Mouse (Mus musculus): ENCODE measurements around the gene Smim15. TPM values are rescaled to one million over a fixed set of nuclear protein-coding genes. Genes with fewer than 3 reads are reported as not detected.
A peak's percentile ranks its signal among the peaks of the same experiment; 100 is the strongest.

Smim15 gene
- 26.8 and 32.2 TPM in 2 replicates for polyA plus RNA-seq (2014; fragmentation: Nextera tagmentation; extraction: Ambion mirVana)

DNA sequence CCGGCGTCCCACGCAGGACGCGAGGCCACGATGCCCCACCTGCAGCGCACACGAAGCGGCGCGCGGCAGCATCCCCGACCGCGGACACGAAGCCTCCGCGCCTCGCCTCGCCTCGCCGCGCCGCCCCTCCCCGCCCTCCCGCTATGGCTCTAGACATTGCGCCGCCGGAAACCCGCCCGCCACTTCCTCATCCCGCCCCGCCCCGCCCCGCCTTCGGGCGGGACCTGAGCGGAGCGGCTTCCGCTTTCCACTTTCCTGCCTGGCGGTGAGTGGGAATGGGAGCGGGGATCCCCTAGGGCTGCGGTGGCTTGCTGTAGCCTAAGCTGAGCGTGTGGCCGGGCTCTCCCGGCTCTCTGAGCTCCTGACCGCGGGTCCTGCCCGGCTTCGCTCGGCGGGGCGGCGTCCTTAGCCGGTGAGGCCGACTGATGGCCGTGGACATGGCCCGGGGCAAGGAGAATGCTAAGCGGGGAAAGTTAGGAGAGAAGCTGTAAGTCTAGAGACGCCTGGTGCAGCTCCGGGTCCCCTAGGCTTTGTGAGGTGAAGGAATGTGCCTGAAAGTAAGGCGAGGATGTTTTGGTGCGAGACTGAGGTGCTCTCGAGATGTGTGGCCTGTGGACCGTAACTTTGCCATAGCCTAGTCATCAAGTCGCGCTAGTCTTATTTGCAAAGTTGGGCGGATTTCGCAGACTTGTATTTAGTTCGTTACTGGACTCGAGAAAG lies at the start of gene Smim15:
Smim15 (plus strand) TSS at position 225 of the 720 bp plus-strand sequence.
- H3K4me3 ChIP-seq (ENCODE audit: control insufficient read depth in 1 of 2, insufficient read depth in 1 of 2, low read depth in 1 of 2, low read length in 2 of 2) = peak within 1 kb of the TSS; percentile 70 to 93
- peaks cover 30% of the 10 kb centered on the region for H3K36me3 ChIP-seq (ENCODE audit: control insufficient read depth, insufficient read depth, low read length)
- under 1% methylated on average over 70 of the region's 71 CpGs for WGBS
- peak within 1 kb of the TSS; percentile 90 to 94 for H3K27ac ChIP-seq (replicated peaks in 1 of 2; ENCODE audit: control insufficient read depth in 1 of 2, insufficient read depth in 1 of 2, low read depth in 2 of 2, low read length in 2 of 2)
- peaks cover 5 to 17% of the 10 kb centered on the region in 2 experiments; a peak in 3 of 4 replicates for H3K4me1 ChIP-seq (ENCODE audit: control insufficient read depth in 2 of 2, insufficient read depth in 2 of 2, low read length in 2 of 2)
- peak; percentile 94 for ATAC-seq (ENCODE audit: insufficient number of reproducible peaks, insufficient read depth, low FRiP score, low read depth)
- H3K4me2 ChIP-seq (ENCODE audit: low read length) = peak within 1 kb of the TSS; percentile 89
- no peaks in the 10 kb centered on the region for H3K27me3 ChIP-seq (ENCODE audit: control insufficient read depth, insufficient read depth, low read length)
- H3K9ac ChIP-seq (ENCODE audit: low read length) = peak within 1 kb of the TSS; percentile 88
- no peaks in the 10 kb centered on the region for H3K9me3 ChIP-seq (ENCODE audit: control insufficient read depth, low read length)

DNA sequence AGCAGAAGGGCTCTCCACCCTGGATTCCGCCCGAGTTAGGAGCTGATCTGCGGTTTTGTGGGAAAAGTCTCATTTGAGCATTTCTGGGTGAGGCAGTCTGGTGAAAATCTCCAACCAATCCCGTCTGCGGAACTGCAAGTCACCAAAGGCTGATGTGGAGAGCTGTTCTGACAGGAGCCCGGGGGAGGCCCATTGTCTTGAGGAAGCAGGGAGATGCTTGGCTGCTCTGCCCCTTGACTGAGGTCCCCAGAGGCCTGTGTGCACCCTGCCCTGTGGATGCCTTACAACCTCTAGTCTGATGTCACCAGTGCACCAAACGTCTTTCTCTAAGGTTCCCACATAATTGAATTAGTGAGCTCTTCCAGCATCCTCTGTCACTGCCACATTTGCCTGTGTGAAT lies 49.0 kb upstream of the Smim15 start:
- no peak overlapping the region for H3K4me2 ChIP-seq (ENCODE audit: low read length)
- H3K4me3 ChIP-seq (ENCODE audit: control insufficient read depth in 1 of 2, insufficient read depth in 1 of 2, low read depth in 1 of 2, low read length in 2 of 2) = no peak overlapping the region
- H3K4me1 ChIP-seq (ENCODE audit: control insufficient read depth in 2 of 2, insufficient read depth in 2 of 2, low read length in 2 of 2) = no peaks in the 10 kb centered on the region
- no peak for ATAC-seq (ENCODE audit: insufficient number of reproducible peaks, insufficient read depth, low FRiP score, low read depth)
- 75% methylated on average over 7 of the region's 7 CpGs for WGBS
- H3K9me3 ChIP-seq (ENCODE audit: control insufficient read depth, low read length) = no peaks in the 10 kb centered on the region
- H3K9ac ChIP-seq (ENCODE audit: low read length) = no peak overlapping the region
- H3K36me3 ChIP-seq (ENCODE audit: control insufficient read depth, insufficient read depth, low read length) = no peaks in the 10 kb centered on the region
- H3K27ac ChIP-seq (replicated peaks in 1 of 2; ENCODE audit: control insufficient read depth in 1 of 2, insufficient read depth in 1 of 2, low read depth in 2 of 2, low read length in 2 of 2) = no peak overlapping the region
- H3K27me3 ChIP-seq (ENCODE audit: control insufficient read depth, insufficient read depth, low read length) = no peaks in the 10 kb centered on the region

DNA sequence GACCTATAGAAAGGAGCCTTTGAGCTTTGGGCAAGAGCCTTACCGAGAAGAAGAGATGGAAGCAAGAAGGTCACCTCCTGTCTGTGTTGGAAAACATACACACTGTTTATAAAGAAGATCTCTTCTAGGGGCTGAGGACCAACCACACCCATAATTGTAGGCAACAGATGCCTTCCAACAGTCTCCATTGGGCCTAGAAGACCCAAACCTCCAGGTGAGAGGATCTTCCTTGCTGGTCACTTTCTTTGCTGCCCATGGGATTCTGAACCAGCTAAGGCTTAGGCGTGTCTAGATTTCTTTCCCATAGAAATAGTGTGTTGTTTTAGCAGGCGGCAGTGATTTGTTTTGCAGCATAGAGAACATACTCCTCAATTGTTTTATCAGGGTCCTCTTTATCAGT lies 47.9 kb upstream of the Smim15 start:
- no peak for ATAC-seq (ENCODE audit: insufficient number of reproducible peaks, insufficient read depth, low FRiP score, low read depth)

DNA sequence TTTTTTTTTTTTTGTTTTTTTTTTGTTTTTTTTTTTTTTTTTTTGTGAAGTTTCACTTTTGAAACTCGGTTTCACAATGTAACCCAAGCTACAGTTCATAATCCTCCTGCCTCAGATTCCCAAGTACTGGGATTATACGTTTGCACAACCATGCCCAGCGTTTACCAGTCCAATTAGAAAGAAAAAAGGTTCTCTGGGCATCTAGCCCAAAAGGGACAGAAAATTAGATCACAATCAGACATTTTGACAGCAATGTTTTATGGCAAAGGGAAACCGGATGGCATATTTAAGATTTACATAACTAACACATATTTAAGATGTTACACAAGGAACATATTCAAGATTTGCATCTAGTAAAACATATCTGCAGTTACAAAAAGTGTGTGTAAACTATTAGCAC lies 36.4 kb upstream of the Smim15 start:
- H3K9ac ChIP-seq (ENCODE audit: low read length) = no peak overlapping the region
- no peaks in the 10 kb centered on the region for H3K4me1 ChIP-seq (ENCODE audit: control insufficient read depth in 2 of 2, insufficient read depth in 2 of 2, low read length in 2 of 2)
- no peaks in the 10 kb centered on the region for H3K27me3 ChIP-seq (ENCODE audit: control insufficient read depth, insufficient read depth, low read length)
- H3K36me3 ChIP-seq (ENCODE audit: control insufficient read depth, insufficient read depth, low read length) = no peaks in the 10 kb centered on the region
- H3K4me2 ChIP-seq (ENCODE audit: low read length) = no peak overlapping the region
- H3K4me3 ChIP-seq (ENCODE audit: control insufficient read depth in 1 of 2, insufficient read depth in 1 of 2, low read depth in 1 of 2, low read length in 2 of 2) = no peak overlapping the region
- WGBS = 75% methylated on average over 4 of the region's 4 CpGs
- 0 out of 2 replicates have a peak, but pooled peaks cover 3% of the 10 kb centered on the region for H3K9me3 ChIP-seq (ENCODE audit: control insufficient read depth, low read length)
- ATAC-seq (ENCODE audit: insufficient number of reproducible peaks, insufficient read depth, low FRiP score, low read depth) = no peak
- no peak overlapping the region for H3K27ac ChIP-seq (replicated peaks in 1 of 2; ENCODE audit: control insufficient read depth in 1 of 2, insufficient read depth in 1 of 2, low read depth in 2 of 2, low read length in 2 of 2)

More for the DNA sequence above, 47.9 kb upstream of the Smim15 start:
- no peaks in the 10 kb centered on the region for H3K36me3 ChIP-seq (ENCODE audit: control insufficient read depth, insufficient read depth, low read length)
- no peaks in the 10 kb centered on the region for H3K4me1 ChIP-seq (ENCODE audit: control insufficient read depth in 2 of 2, insufficient read depth in 2 of 2, low read length in 2 of 2)
- H3K4me3 ChIP-seq (ENCODE audit: control insufficient read depth in 1 of 2, insufficient read depth in 1 of 2, low read depth in 1 of 2, low read length in 2 of 2) = no peak overlapping the region
- 85% methylated on average over 3 of the region's 3 CpGs for WGBS
- no peaks in the 10 kb centered on the region for H3K9me3 ChIP-seq (ENCODE audit: control insufficient read depth, low read length)
- no peak overlapping the region for H3K4me2 ChIP-seq (ENCODE audit: low read length)
- no peak overlapping the region for H3K9ac ChIP-seq (ENCODE audit: low read length)
- H3K27me3 ChIP-seq (ENCODE audit: control insufficient read depth, insufficient read depth, low read length) = no peaks in the 10 kb centered on the region
- H3K27ac ChIP-seq (replicated peaks in 1 of 2; ENCODE audit: control insufficient read depth in 1 of 2, insufficient read depth in 1 of 2, low read depth in 2 of 2, low read length in 2 of 2) = no peak overlapping the region

DNA sequence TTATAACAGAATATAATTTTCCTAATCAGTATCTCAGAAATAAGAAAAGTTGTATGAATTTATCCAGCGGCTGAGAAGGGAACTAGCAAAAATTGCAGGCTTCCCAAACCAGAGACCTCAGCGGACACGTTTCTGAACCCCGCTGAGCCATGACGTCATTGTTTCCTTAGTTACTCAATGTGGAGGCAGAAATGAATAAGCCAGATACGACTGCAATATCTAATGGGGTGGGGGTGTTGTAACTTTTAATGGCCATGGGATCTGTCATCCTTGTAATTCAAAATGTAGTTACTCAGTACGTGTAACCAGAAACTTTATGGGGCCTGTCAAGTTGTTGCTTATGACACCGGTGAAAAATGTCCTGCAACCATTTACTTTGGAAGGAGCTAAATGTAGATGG lies 31.1 kb upstream of the Smim15 start:
- Histone ChIP-seq H3K9ac (ENCODE audit: low read length) (no peak overlapping the region), H3K4me2 (ENCODE audit: low read length) (no peak overlapping the region), H3K9me3 (ENCODE audit: control insufficient read depth, low read length) (0 out of 2 replicates have a peak, but pooled peaks cover 3% of the 10 kb centered on the region), H3K4me1 (ENCODE audit: control insufficient read depth in 2 of 2, insufficient read depth in 2 of 2, low read length in 2 of 2) (no peaks in the 10 kb centered on the region), H3K27me3 (ENCODE audit: control insufficient read depth, insufficient read depth, low read length) (no peaks in the 10 kb centered on the region), H3K4me3 (ENCODE audit: control insufficient read depth in 1 of 2, insufficient read depth in 1 of 2, low read depth in 1 of 2, low read length in 2 of 2) (no peak overlapping the region), H3K36me3 (ENCODE audit: control insufficient read depth, insufficient read depth, low read length) (no peaks in the 10 kb centered on the region), H3K27ac (replicated peaks in 1 of 2; ENCODE audit: control insufficient read depth in 1 of 2, insufficient read depth in 1 of 2, low read depth in 2 of 2, low read length in 2 of 2) (no peak overlapping the region)
- ATAC-seq (ENCODE audit: insufficient number of reproducible peaks, insufficient read depth, low FRiP score, low read depth) = no peak
- 83% methylated on average over 8 of the region's 8 CpGs for WGBS

DNA sequence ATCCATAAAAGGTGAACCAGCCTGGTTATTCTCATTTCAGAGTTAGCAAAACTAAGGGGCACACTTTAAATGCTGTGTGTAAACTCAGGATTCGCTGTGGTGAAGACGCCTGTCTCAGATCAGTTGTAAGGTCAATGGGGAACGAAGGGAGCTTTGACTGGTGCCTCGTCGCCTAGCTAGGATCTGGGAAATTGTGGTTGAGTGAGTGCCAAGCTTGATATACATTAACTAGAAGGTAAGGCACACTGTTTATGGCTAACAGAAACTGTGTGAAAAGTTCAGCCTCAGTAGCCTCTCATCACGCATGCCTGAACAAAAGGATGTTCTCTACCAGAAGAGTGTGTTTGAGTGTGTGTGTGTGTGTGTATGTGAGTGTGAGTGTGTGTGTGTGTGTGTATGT lies 30.4 kb upstream of the Smim15 start:
- WGBS = 86% methylated on average over 6 of the region's 6 CpGs
- ATAC-seq (ENCODE audit: insufficient number of reproducible peaks, insufficient read depth, low FRiP score, low read depth) = no peak
- no peak overlapping the region for H3K9ac ChIP-seq (ENCODE audit: low read length)
- H3K4me3 ChIP-seq (ENCODE audit: control insufficient read depth in 1 of 2, insufficient read depth in 1 of 2, low read depth in 1 of 2, low read length in 2 of 2) = no peak overlapping the region
- no peak overlapping the region for H3K27ac ChIP-seq (replicated peaks in 1 of 2; ENCODE audit: control insufficient read depth in 1 of 2, insufficient read depth in 1 of 2, low read depth in 2 of 2, low read length in 2 of 2)
- H3K36me3 ChIP-seq (ENCODE audit: control insufficient read depth, insufficient read depth, low read length) = no peaks in the 10 kb centered on the region
- H3K9me3 ChIP-seq (ENCODE audit: control insufficient read depth, low read length) = no peaks in the 10 kb centered on the region
- H3K4me2 ChIP-seq (ENCODE audit: low read length) = no peak overlapping the region
- H3K4me1 ChIP-seq (ENCODE audit: control insufficient read depth in 2 of 2, insufficient read depth in 2 of 2, low read length in 2 of 2) = no peaks in the 10 kb centered on the region
- no peaks in the 10 kb centered on the region for H3K27me3 ChIP-seq (ENCODE audit: control insufficient read depth, insufficient read depth, low read length)

DNA sequence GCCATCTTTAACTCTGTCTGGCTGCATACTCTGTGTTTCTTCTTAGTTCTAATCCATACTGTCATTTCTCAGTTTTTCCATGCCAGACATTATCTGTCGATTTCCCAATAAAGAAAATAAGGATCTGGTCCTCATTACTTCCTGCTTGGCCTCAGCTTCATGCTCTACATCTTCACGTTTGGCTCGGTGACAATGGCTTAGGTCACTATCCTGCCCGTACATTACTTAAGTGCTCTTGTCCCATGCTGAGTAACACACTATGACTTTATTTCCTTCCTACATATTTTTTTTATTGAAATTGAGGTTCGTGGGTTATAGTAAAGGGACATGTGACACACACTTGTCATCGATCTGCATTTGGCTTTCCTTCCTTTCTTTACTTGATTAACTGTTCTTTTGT lies 29.1 kb upstream of the Smim15 start:
- Histone ChIP-seq H3K9me3 (ENCODE audit: control insufficient read depth, low read length) (no peaks in the 10 kb centered on the region), H3K4me3 (ENCODE audit: control insufficient read depth in 1 of 2, insufficient read depth in 1 of 2, low read depth in 1 of 2, low read length in 2 of 2) (no peak overlapping the region), H3K9ac (ENCODE audit: low read length) (no peak overlapping the region), H3K27me3 (ENCODE audit: control insufficient read depth, insufficient read depth, low read length) (no peaks in the 10 kb centered on the region), H3K36me3 (ENCODE audit: control insufficient read depth, insufficient read depth, low read length) (no peaks in the 10 kb centered on the region), H3K27ac (replicated peaks in 1 of 2; ENCODE audit: control insufficient read depth in 1 of 2, insufficient read depth in 1 of 2, low read depth in 2 of 2, low read length in 2 of 2) (no peak overlapping the region), H3K4me1 (ENCODE audit: control insufficient read depth in 2 of 2, insufficient read depth in 2 of 2, low read length in 2 of 2) (no peaks in the 10 kb centered on the region), H3K4me2 (ENCODE audit: low read length) (no peak overlapping the region)
- ATAC-seq (ENCODE audit: insufficient number of reproducible peaks, insufficient read depth, low FRiP score, low read depth) = no peak
- WGBS = 65% methylated on average over 6 of the region's 6 CpGs

DNA sequence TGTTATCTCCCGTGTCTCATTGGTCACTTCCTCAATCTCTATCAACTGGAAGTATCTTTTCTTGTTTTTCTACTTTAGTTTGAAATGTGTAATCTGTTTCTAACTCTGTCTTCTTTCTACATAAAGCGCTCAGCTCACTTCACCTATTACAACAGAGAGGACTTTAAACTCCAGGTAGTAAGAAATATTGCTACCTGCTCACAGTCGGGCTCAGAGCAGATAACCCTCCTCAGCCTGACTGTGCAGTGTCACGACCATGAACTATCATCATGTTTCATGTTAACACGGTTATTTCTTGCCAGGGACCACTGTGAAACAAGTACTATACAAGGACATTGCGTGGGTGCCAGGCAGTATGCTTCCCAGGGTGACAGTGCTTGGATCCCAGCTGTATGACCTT lies 26.9 kb upstream of the Smim15 start:
- H3K4me1 ChIP-seq (ENCODE audit: control insufficient read depth in 2 of 2, insufficient read depth in 2 of 2, low read length in 2 of 2) = no peaks in the 10 kb centered on the region
- no peak overlapping the region for H3K9ac ChIP-seq (ENCODE audit: low read length)
- H3K4me3 ChIP-seq (ENCODE audit: control insufficient read depth in 1 of 2, insufficient read depth in 1 of 2, low read depth in 1 of 2, low read length in 2 of 2) = no peak overlapping the region
- no peak overlapping the region for H3K27ac ChIP-seq (replicated peaks in 1 of 2; ENCODE audit: control insufficient read depth in 1 of 2, insufficient read depth in 1 of 2, low read depth in 2 of 2, low read length in 2 of 2)
- H3K9me3 ChIP-seq (ENCODE audit: control insufficient read depth, low read length) = no peaks in the 10 kb centered on the region
- 67% methylated on average over 6 of the region's 6 CpGs for WGBS
- no peaks in the 10 kb centered on the region for H3K27me3 ChIP-seq (ENCODE audit: control insufficient read depth, insufficient read depth, low read length)
- no peak for ATAC-seq (ENCODE audit: insufficient number of reproducible peaks, insufficient read depth, low FRiP score, low read depth)
- no peaks in the 10 kb centered on the region for H3K36me3 ChIP-seq (ENCODE audit: control insufficient read depth, insufficient read depth, low read length)
- no peak overlapping the region for H3K4me2 ChIP-seq (ENCODE audit: low read length)

All from heart, embryonic 14.5 days (tissue).